Mouse (Mus musculus): ENCODE data around the gene Mtnr1a.

GRCm38 (mm10) chr8:45019241-45019640 lies 49.7 kb upstream of the Mtnr1a start:
- TF ChIP-seq CTCF (IDR thresholded peaks at IDR 0.05; ENCODE audit: insufficient read depth, low read length) (no peak), POLR2A (IDR thresholded peaks at IDR 0.05; ENCODE audit: borderline replicate concordance, extremely low read depth, low read depth, low read length) (no peak)

All from lung, adult 2 months (tissue).